Mouse (Mus musculus) liver, embryonic 14.5 days (tissue): ENCODE results near the gene Casp12.

ENCODE experiments used
- CTCF ChIP-seq: IDR thresholded peaks from 2 replicates; pipeline ENCODE4 v1.5.1; 2016; ENCODE audit warnings: antibody characterized with exemption, low read depth, control low read depth
- EP300 ChIP-seq: IDR thresholded peaks from 2 replicates; pipeline ENCODE4 v1.6.1; 2016; ENCODE audit warnings: antibody characterized with exemption, low read depth

- TF ChIP-seq CTCF, result no peak
- TF ChIP-seq EP300, result no peak
Observed at GRCm38 (mm10) chr9:5353673-5354072, 8.4 kb downstream of the Casp12 start.
